Mouse (Mus musculus) hematopoietic stem cell, adult 5-6 weeks (primary cell): ENCODE data around the gene Fgd2. TPM values are rescaled to one million over a fixed set of nuclear protein-coding genes. Genes with fewer than 3 reads are reported as not detected.
"Not testable (repeated sequence)": the region's sequence is repeated elsewhere in the genome, so short reads cannot be mapped to it uniquely, and the experiment has no call there.

Experiments used
- ATAC-seq, 2 experiments: fragments of 125-278 bp in 1 of 2; replicated peaks in 1 of 2; 2 replicates each; pipeline ENCODE4 v1.8.0; 2016 to 2017; ENCODE audit warnings: inconsistent platforms in 2 of 2, mild to moderate bottlenecking in 2 of 2, moderate number of reproducible peaks in 2 of 2, low read depth in 1 of 2, moderate TSS enrichment in 1 of 2; ENCODE audit not compliant: low FRiP score in 2 of 2, poor library complexity in 2 of 2, severe bottlenecking in 2 of 2, insufficient read depth in 1 of 2, low TSS enrichment in 1 of 2
- total RNA-seq: library from RNA; stranded (forward); fragments of 172-1452, 232-1000 nt; gene quantifications from 2 replicates; pipeline ENCODE4 v1.2.3, GENCODE M21; 2017

Gene Fgd2
- total RNA-seq, 1 experiment from 2014 or later = 36.9 TPM

GRCm38 (mm10) chr17:29351056-29351455 lies 9.7 kb upstream of the Fgd2 start:
- not testable (repeated sequence) for ATAC-seq

DNA sequence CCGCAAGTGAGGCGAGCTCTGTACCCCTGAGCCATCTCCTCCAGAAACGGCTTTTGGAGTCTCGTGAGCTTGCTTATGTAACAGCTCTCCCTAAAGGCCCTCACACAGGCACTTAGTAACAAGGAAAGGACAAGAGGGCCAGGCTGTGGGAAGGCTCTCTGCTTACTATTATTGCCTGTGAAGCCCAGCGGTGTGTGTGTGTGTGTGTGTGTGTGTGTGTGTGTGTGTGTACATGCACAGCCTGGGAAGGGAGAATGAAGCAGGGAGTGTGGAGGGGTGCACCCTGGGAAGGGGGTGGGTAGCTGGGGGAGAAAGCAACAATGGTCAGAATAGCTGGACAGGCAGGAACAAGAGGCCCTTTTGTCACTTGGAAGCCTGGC lies 5.3 kb upstream of the Fgd2 start:
- ATAC-seq = no peak

- ATAC-seq = no peak
Measured at GRCm38 (mm10) chr17:29355841-29356478, 4.8 kb upstream of the Fgd2 start.

GRCm38 (mm10) chr17:29356479-29356856 lies 4.2 kb upstream of the Fgd2 start:
- no peak for ATAC-seq

- no peak for ATAC-seq
Measured at GRCm38 (mm10) chr17:29356882-29357281, 3.8 kb upstream of the Fgd2 start.

DNA sequence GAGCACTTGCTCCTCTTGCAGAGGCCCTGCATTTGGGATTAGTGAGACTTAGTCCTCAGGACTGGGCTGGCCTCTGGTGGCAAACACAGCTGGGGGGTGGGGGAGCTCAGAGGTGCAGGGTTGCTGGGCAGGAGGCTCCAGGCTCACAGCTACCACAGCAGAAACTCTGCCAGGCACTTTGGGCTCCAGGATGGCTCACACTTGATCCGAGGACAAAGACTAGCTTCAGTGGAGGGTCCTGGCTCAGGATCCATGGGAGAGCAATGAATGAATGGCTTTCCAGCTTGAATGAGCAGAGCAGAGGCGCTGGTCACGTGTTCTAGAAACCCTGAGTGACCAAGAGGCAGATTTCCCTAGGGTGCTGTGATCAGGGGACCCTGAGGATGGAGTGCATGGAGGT lies 1.8 kb upstream of the Fgd2 start:
- no peak for ATAC-seq

- ATAC-seq = peak; percentile 23 to 25; a peak in 2 of 4 replicates
Measured at GRCm38 (mm10) chr17:29361982-29362691, 1.4 kb downstream of the Fgd2 start.

DNA sequence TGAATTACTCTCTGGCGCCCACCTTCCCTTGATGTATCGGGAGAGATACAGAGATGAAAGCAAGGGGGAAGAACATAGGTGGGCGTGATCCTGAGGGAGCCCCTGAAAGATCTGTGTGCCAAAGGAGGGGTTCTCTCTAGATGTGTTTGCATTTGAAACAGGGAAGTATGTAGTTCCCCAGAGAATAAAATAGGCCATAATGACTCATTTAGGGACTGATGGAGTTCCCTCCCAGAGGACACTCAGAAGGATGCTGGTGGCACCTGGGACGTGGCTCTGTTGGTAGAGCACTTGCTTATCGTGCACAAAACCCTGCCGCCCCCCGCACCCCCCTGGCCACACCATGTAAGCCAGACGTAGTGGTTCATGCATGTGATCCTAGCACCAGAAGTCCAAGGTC lies 2.4 kb downstream of the Fgd2 start:
- no peak for ATAC-seq

- no peak for ATAC-seq
Measured at GRCm38 (mm10) chr17:29365105-29365621, 4.4 kb downstream of the Fgd2 start.

GRCm38 (mm10) chr17:29368726-29369125 lies 8.0 kb downstream of the Fgd2 start:
- ATAC-seq = no peak

DNA sequence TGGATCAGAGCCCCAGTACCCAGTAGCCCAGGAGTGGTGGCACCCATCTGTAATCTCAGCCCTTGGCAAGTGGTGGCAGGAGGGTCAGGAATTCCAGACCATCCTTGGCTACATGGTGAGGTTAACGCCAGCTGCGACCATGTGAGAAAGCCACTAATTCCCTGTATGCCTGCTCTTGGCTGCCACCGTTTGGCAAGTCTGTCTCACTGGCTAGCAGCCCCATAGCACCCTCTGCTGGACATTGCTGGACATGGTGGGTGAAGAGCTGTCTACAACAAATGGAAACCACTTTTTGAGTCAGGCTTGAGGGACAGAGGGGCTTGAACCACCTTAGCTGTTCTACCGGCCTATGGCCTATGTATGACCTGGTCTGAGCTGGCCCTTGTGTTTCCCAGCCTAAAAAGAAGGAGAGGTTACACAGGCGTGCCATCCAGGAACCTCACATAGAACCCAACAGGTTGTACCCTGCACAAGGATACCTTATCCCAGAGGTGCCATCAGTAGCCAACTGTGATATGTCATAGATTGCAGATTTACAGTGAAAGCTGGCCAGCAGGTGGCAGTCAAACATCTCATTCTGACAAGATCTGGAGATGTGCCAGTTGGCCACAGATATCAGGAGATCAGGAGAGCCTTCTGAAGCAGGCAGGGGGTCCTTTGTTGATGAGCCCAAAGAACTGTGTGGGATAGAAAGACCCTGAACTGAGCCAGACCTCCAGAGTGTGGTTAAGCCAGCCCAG lies 10.4 kb downstream of the Fgd2 start:
- peak; percentile 86 to 88 for ATAC-seq

DNA sequence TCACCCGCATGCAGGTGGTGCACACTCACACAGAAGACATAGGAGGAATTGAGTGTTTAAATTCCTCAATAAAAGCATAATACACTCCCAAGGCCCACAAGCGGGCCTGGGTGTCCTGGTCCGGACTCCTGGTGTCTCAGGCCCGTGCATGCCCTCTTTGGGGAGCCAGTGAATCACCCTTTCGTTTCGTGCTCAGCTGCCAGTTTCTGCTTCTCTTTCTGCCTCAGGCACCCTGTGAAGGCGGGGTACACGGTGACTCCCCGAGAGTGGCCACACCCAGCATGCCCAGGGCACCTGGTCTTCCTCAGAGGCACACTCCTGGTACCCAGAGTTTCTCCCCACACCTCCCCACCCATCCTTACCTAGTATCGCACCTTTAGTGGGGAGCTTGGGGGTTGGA lies 15.2 kb downstream of the Fgd2 start:
- no peak for ATAC-seq

DNA sequence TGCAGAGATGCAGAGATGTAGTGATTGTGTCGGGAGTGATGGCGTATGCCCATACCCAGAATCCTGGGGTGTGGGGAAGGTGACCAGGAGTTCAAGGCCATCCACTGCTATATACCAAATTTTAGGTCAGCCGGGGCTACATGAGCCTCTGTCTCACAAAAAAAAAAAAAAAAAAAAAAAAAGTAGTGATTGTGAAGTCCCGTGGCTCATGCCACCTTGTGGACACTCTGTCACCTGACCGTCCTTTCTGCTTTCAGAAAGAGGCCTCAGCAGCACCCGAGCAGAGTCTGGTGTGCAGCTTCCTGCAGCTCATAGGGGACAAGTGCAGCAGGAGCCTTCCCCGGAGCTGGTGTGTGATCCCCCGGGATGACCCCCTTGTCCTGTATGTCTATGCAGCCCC lies 17.3 kb downstream of the Fgd2 start:
- no peak for ATAC-seq

DNA sequence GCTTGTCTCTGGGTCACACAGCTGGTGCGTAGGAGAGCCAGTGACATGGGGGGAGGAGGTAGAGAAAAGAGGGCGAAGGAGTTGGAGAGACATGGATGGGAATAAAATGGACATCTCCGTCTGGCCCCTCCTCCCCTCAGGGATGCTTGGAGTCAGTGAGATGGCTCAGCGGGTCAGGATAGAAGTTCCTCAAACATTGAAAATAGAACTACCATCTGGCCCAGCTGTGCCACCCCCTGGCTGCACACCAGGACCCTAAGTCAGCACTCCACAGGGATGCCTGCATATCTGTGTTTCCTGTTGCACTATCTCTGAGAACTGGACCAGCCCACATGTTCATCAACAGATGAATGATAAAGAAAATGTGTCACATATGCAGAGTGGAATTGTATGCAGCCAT lies 19.5 kb downstream of the Fgd2 start:
- no peak for ATAC-seq

DNA sequence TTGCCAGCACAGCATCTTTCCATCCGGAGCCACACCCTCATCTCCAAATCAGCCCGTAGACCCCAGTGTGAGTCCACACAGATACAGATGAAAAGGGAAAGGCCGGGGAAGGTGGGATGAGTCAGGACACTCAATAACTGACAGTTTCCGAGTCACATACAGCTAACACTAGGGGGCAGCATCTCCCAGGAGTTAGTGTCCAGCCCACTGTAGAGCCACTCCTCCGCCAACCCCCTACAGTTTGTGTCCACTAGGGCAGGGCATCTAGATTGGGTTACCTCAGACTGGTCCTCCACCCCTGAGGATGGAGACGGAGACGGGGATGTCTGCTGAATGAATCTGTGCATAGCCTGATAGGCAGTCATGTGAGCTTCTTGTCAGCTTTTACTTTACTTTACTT lies 20.8 kb downstream of the Fgd2 start:
- ATAC-seq = peak; percentile 86 to 93

GRCm38 (mm10) chr17:29382417-29382816 lies 21.7 kb downstream of the Fgd2 start:
- no peak for ATAC-seq

GRCm38 (mm10) chr17:29383923-29384322 lies 23.2 kb downstream of the Fgd2 start:
- ATAC-seq = no peak

- no peak for ATAC-seq
Measured at GRCm38 (mm10) chr17:29384850-29385438, 24.2 kb downstream of the Fgd2 start.
